Mouse (Mus musculus) forebrain, embryonic 11.5 days (tissue): ENCODE measurements around the gene 1700017D01Rik. TPM values are rescaled to one million over a fixed set of nuclear protein-coding genes. Genes with fewer than 3 reads are reported as not detected.
"Not testable (repeated sequence)": the region's sequence is repeated elsewhere in the genome, so short reads cannot be mapped to it uniquely, and the experiment has no call there.

Experiments
- ATAC-seq: fragments of 200-750 bp; cut with Nextera tagmentation; replicated peaks from 2 replicates; pipeline ENCODE4 v1.8.0; 2017; ENCODE audit warnings: moderate TSS enrichment; ENCODE audit not compliant: low FRiP score
- DNase-seq: peaks from one replicate; pipeline ENCODE4 v3.0.0-alpha.2; 2017; ENCODE audit warnings: low spot score
- H3K27ac ChIP-seq: fragments of 300-500 bp; sonication (generic); 2 replicates; pipeline ENCODE4 v1.5.1; 2014; ENCODE audit warnings: low read depth, low read length
- H3K27me3 ChIP-seq: fragments of 300-500 bp; sonication (generic); 2 replicates; pipeline ENCODE4 v1.6.1; 2014; ENCODE audit warnings: mild to moderate bottlenecking, low read length, mixed read lengths; ENCODE audit not compliant: control insufficient read depth, insufficient read depth
- H3K36me3 ChIP-seq: fragments of 300-500 bp; sonication (generic); 2 replicates; pipeline ENCODE4 v1.6.1; 2014; ENCODE audit warnings: mild to moderate bottlenecking, low read length, moderate library complexity, mixed read lengths; ENCODE audit not compliant: control insufficient read depth, insufficient read depth
- H3K4me1 ChIP-seq: fragments of 300-500 bp; sonication (generic); replicated peaks from 2 replicates; pipeline ENCODE4 v1.6.1; 2014; ENCODE audit warnings: low read length, mixed read lengths; ENCODE audit not compliant: control insufficient read depth, insufficient read depth
- H3K4me2 ChIP-seq: fragments of 300-500 bp; sonication (generic); 2 replicates; pipeline ENCODE4 v1.6.1; 2014; ENCODE audit warnings: low read depth, mild to moderate bottlenecking, low read length, moderate library complexity, mixed read lengths; ENCODE audit not compliant: severe bottlenecking
- H3K4me3 ChIP-seq: fragments of 300-500 bp; sonication (generic); 2 replicates; pipeline ENCODE4 v1.5.1; 2014; ENCODE audit warnings: low read depth, low read length
- H3K9ac ChIP-seq: fragments of 300-500 bp; sonication (generic); 2 replicates; pipeline ENCODE4 v1.6.1; 2014; ENCODE audit warnings: low read length
- H3K9me3 ChIP-seq: fragments of 300-500 bp; sonication (generic); 2 replicates; pipeline ENCODE4 v1.6.1; 2016; ENCODE audit warnings: low read length, mixed read lengths; ENCODE audit not compliant: control insufficient read depth
- WGBS: fragments of 180-500 bp; shearing (Covaris S2); extraction: QIAGEN DNeasy Blood & Tissue Kit; methylation state at CpG from one replicate; pipeline ENCODE4 v1.1.7; 2014; 5-methylcytosine and 5-hydroxymethylcytosine counted together
- polyA plus RNA-seq: library from polyadenylated mRNA; unstranded; fragments of >200 nt; fragmentation: Nextera tagmentation; extraction: Ambion mirVana; gene quantifications from 2 replicates; pipeline ENCODE4 v1.2.1, GENCODE M21; 2014

Gene 1700017D01Rik
- polyA plus RNA-seq, result not detected in 2 replicates

GRCm38 (mm10) chr19:11130776-11131175, at the start of gene 1700017D01Rik:
Gene 1700017D01Rik, minus strand, starts transcription at chr19:11130876.
- not testable (repeated sequence) for ATAC-seq

GRCm38 (mm10) chr19:11177464-11177863, 46.8 kb upstream of the 1700017D01Rik start:
- no peak for ATAC-seq

More at GRCm38 (mm10) chr19:11130776-11131175, at the start of gene 1700017D01Rik:
- 86% methylated on average over 8 of the region's 8 CpGs for WGBS
- H3K4me1 ChIP-seq, H3K4me2 ChIP-seq, H3K4me3 ChIP-seq, H3K9ac ChIP-seq, H3K36me3 ChIP-seq, H3K9me3 ChIP-seq, H3K27ac ChIP-seq, DNase-seq, H3K27me3 ChIP-seq: not testable (repeated sequence)

GRCm38 (mm10) chr19:11165172-11165571, 34.5 kb upstream of the 1700017D01Rik start, which contains the start of gene 1700025F22Rik:
Gene 1700025F22Rik, minus strand, starts transcription at chr19:11165320.
- Histone ChIP-seq H3K4me1 (no peaks in the 10 kb centered on the region), H3K27me3 (no peaks in the 10 kb centered on the region), H3K9me3 (no peaks in the 10 kb centered on the region), H3K36me3 (no peaks in the 10 kb centered on the region), H3K27ac (no peak within 1 kb of the TSS), H3K4me2 (no peak within 1 kb of the TSS), H3K4me3 (no peak within 1 kb of the TSS), H3K9ac (no peak within 1 kb of the TSS)
- WGBS, result 41% methylated on average over 10 of the region's 10 CpGs
- DNase-seq, result no peak
- ATAC-seq, result no peak

More at GRCm38 (mm10) chr19:11177464-11177863, 46.8 kb upstream of the 1700017D01Rik start:
- no peak overlapping the region for H3K4me2 ChIP-seq
- H3K9ac ChIP-seq, result no peak overlapping the region
- no peak for DNase-seq
- no peak overlapping the region for H3K27ac ChIP-seq
- WGBS, result 68% methylated on average over 2 of the region's 2 CpGs
- no peak overlapping the region for H3K4me3 ChIP-seq
- H3K36me3 ChIP-seq, result no peaks in the 10 kb centered on the region
- H3K27me3 ChIP-seq, result no peaks in the 10 kb centered on the region
- no peaks in the 10 kb centered on the region for H3K9me3 ChIP-seq
- no peaks in the 10 kb centered on the region for H3K4me1 ChIP-seq

DNA sequence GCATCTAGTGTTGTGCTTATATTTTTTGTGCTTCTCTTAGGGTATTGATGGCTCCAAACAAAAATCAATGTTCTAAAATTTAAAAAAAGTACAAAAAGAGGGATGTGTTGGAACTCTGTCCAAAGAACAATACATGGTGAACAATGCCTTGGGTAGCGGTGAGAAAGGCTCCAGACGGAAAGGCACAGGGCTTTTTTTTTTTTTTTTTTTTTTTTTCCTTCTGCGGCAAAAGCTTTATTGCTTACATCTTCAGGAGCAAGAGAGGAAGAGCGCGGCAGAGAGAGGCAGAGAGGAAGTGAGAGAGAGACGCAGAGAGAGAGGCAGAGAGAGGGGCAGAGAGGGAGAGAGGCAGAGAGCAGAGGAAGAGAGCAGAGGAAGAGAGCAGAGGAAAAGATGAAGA, 27.2 kb upstream of the 1700017D01Rik start:
- not testable (repeated sequence) for H3K36me3 ChIP-seq, DNase-seq, H3K27me3 ChIP-seq, H3K4me3 ChIP-seq, ATAC-seq, H3K27ac ChIP-seq, H3K4me2 ChIP-seq, H3K9me3 ChIP-seq, H3K4me1 ChIP-seq, H3K9ac ChIP-seq
- WGBS, result 89% methylated on average over 6 of the region's 6 CpGs

GRCm38 (mm10) chr19:11135336-11135735, 4.7 kb upstream of the 1700017D01Rik start:
- Histone ChIP-seq H3K9ac (no peak overlapping the region), H3K4me2 (no peak overlapping the region), H3K27me3 (no peaks in the 10 kb centered on the region), H3K27ac (no peak overlapping the region), H3K4me1 (no peaks in the 10 kb centered on the region), H3K4me3 (no peak overlapping the region), H3K36me3 (no peaks in the 10 kb centered on the region), H3K9me3 (no peaks in the 10 kb centered on the region)
- 72% methylated on average over 4 of the region's 4 CpGs for WGBS
- no peak for DNase-seq
- ATAC-seq, result no peak

GRCm38 (mm10) chr19:11134852-11135251, 4.2 kb upstream of the 1700017D01Rik start:
- H3K36me3 ChIP-seq, result no peaks in the 10 kb centered on the region
- no peak overlapping the region for H3K9ac ChIP-seq
- no peak overlapping the region for H3K4me3 ChIP-seq
- ATAC-seq (no peak), DNase-seq (no peak)
- no peaks in the 10 kb centered on the region for H3K4me1 ChIP-seq
- 88% methylated on average over 2 of the region's 2 CpGs for WGBS
- H3K27ac ChIP-seq, result no peak overlapping the region
- no peaks in the 10 kb centered on the region for H3K27me3 ChIP-seq
- H3K4me2 ChIP-seq, result no peak overlapping the region
- no peaks in the 10 kb centered on the region for H3K9me3 ChIP-seq

- Histone ChIP-seq H3K9me3 (no peaks in the 10 kb centered on the region; the same call in 1 of the 2 replicates), H3K27me3 (no peaks in the 10 kb centered on the region), H3K4me1 (no peaks in the 10 kb centered on the region), H3K27ac (no peak overlapping the region), H3K4me2 (no peak overlapping the region), H3K9ac (no peak overlapping the region), H3K36me3 (no peaks in the 10 kb centered on the region), H3K4me3 (no peak overlapping the region)
- no peak for DNase-seq
- no peak for ATAC-seq
- 93% methylated on average over 1 of the region's 1 CpGs for WGBS
Observed at GRCm38 (mm10) chr19:11129702-11130101, 974 bp downstream of the 1700017D01Rik start.

DNA sequence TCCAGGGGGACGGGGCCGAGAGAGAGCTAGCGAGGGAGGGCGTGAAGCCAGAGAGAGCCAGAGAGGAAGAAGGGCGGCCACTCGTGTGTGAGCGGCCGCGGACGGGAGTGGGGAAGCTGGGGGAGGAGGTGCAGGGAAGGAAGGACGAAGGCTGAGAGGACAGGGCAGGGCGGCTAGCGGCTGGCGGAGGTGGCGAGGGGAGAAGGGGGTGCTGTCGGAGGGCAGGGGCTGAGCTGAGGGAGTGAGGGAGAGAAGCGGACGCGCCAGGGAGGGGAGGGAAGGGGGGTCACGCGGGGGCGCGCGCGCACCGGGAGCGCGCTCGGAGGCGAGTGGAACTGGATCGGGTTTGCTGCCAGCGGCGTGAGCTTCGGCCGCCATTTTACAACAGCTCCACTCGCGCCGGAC, 9.7 kb downstream of the 1700017D01Rik start:
- peak; percentile 59 for DNase-seq
- H3K27me3 ChIP-seq, H3K36me3 ChIP-seq, H3K9me3 ChIP-seq, H3K4me1 ChIP-seq, H3K27ac ChIP-seq: not testable (repeated sequence)
- Histone ChIP-seq H3K4me3 (peak overlapping the region; percentile 26), H3K9ac (peak overlapping the region; percentile 47; the same call in 1 of the 2 replicates), H3K4me2 (peak overlapping the region; percentile 35; the same call in 1 of the 2 replicates)
- ATAC-seq, result peak; percentile 99
- 4% methylated on average over 14 of the region's 38 CpGs for WGBS

GRCm38 (mm10) chr19:11119338-11119737, 11.3 kb downstream of the 1700017D01Rik start:
- WGBS, result 86% methylated on average over 2 of the region's 2 CpGs
- Histone ChIP-seq H3K4me2 (no peak overlapping the region), H3K9ac (no peak overlapping the region), H3K4me3 (no peak overlapping the region), H3K4me1 (no peaks in the 10 kb centered on the region), H3K9me3 (no peaks in the 10 kb centered on the region), H3K27ac (no peak overlapping the region), H3K27me3 (no peaks in the 10 kb centered on the region; the same call in 1 of the 2 replicates), H3K36me3 (no peaks in the 10 kb centered on the region)
- DNase-seq (no peak), ATAC-seq (no peak)
